Mouse (Mus musculus) layer of hippocampus, postnatal 36 days (tissue): ENCODE results near the gene Tmem132b. TPM values are rescaled to one million over a fixed set of nuclear protein-coding genes. Genes with fewer than 3 reads are reported as not detected.
"Not testable (repeated sequence)": the region's sequence is repeated elsewhere in the genome, so short reads cannot be mapped to it uniquely, and the experiment has no call there.

Experiments used
- DNase-seq, 2 experiments: peaks; one replicate each; pipeline ENCODE4 v3.0.0; 2022
- total RNA-seq, 2 experiments: library from RNA; stranded (reverse); gene quantifications; 2 replicates each; pipeline ENCODE4 v1.2.3; 2021

The Tmem132b gene
- 100 to 1,000 TPM; 114 to 131 TPM for total RNA-seq

GRCm38 (mm10) chr5:125531634-125532033, at the start of gene Tmem132b:
TSS of gene Tmem132b (plus strand) at chr5:125531774.
- peak; percentile 61 for DNase-seq

DNA sequence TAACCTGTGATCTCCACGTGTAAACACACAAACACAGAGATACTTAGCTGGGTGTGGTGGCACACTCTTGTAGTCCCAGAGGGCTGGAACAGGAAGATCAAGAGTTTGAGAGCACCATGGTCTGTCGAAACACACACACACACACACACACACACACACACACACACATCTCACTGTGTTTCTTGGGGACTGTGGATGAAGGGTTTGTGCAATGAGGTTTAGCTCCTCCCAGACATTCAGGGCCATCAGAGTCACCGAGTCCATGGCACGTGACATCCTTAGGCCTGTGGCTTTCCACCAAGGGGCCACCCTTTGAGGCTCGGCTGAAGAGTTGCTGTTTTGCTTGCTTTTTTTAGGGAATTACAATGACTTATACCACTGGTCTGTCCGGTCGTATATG, 49.1 kb upstream of the Tmem132b start:
- no peak for DNase-seq

DNA sequence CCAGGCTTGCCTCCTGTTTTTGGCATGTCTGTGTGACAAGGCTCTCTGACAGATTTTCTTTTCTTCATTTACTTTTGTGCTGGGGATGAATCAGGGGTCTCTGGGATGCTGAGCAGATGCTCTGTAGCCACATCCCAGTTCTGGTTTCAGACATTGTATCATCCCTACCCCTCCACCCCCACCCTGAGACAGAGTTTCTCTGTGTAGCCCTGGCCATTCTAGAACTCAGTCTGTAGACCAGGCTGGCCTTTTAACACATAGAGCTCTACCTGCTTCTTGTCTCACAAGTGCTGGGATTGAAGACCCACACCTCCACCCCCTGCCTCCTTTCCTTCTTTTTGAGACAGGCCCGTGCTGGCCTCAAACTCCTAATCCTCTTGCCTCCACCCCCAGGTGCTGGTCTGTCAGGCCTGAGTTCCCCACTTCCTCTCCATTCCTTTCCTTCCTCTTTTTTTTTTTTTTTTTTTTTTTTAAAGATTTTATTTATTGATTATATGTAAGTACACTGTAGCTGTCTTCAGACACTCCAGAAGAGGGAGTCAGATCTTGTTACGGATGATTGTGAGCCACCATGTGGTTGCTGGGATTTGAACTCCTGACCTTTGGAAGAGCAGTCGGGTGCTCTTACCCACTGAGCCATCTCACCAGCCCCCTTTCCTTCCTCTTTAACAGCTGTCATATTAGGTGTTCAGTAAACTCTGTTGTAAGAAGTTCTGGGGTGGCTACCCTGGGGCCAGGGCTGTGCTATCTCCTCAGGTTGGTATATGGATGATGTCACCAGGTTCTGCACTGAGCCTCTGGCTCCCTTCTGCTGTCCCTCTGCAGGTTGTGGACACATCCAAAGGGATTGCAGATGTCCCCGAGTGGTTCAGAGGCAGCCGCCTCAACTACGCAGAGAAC, 47.6 kb upstream of the Tmem132b start:
- no peak for DNase-seq

GRCm38 (mm10) chr5:125485031-125485778, 46.4 kb upstream of the Tmem132b start:
- DNase-seq: no peak

- no peak for DNase-seq
These were observed 45.5 kb upstream of the Tmem132b start for GRCm38 (mm10) chr5:125486088-125486487.

DNA sequence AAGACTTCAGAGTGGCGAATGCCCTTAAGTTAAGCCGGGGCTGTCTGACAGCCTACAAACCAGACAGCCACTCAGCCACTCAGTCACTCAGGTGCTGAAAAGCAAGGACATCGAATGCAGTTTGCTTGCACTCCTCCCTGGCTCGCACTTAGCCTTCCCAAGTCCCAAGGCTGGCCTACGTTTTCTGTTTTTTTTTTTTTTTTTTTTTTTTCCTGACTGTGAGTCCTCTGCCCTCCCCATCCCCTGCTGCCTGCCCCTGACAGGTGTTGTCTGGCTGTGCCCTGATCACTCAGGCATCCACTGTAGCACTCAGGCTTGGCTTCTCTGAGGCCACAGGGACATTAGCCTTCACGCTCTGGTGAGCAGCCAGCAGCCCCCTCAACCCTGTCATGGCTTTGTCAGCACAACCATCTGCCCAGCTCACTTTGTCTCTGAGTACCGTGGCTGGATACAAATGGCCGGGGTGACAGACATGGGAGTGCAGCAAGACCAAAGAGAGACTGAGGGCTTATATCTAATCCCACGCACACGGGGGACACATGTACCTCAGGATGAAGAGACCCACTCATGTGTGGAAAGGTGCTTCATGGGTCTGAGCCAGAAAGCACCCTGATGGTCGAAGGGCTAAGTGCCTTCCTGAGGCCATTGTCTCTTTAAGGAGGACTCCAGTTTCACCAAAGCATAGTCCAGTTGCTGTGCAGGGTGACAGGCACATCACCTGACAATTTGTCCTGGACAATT, 44.0 kb upstream of the Tmem132b start:
- no peak for DNase-seq

GRCm38 (mm10) chr5:125488116-125488455, 43.5 kb upstream of the Tmem132b start:
- no peak for DNase-seq

DNA sequence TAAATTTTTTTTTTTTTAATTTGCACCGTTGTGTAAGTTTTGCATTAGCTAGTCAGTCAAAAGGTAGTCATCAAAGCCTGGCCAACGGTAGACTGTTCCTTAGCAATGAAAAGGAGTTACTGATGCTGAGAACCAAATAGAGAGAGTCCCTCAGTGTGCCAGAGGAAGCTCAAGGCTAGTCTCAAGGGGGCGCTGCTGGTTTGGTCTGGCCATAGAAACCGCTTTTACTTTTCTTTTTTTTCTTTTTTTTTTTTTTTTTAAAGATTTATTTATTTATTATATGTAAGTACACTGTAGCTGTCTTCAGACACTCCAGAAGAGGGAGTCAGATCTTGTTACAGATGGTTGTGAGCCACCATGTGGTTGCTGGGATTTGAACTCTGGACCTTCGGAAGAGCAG, 42.6 kb upstream of the Tmem132b start:
- DNase-seq: not testable (repeated sequence)

DNA sequence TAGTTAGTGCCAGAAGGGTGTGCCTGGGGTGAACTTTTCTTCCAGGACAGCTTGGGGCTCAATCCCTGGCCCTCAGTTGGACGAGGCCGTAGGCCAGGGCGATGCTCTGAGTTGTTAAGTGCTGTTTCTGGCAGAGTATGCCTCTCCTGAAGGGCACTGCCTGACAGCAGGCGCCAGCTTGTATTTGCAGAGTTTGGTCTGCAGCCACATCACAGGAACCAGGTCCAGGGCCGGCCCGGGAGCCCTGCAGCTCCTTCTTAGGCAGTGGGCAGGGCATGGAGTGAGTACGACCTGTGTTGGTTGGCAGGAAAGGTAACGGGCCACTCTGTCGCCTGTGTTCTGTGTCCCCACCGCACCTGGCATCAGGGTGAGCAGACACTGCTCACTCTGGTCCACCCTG, 40.5 kb upstream of the Tmem132b start:
- no peak for DNase-seq

- peak in 1 of 2 experiments; percentile 38 for DNase-seq
These were observed 39.0 kb upstream of the Tmem132b start for GRCm38 (mm10) chr5:125492379-125493092.

- DNase-seq: no peak
These were observed 38.5 kb upstream of the Tmem132b start for GRCm38 (mm10) chr5:125493093-125493423.

DNA sequence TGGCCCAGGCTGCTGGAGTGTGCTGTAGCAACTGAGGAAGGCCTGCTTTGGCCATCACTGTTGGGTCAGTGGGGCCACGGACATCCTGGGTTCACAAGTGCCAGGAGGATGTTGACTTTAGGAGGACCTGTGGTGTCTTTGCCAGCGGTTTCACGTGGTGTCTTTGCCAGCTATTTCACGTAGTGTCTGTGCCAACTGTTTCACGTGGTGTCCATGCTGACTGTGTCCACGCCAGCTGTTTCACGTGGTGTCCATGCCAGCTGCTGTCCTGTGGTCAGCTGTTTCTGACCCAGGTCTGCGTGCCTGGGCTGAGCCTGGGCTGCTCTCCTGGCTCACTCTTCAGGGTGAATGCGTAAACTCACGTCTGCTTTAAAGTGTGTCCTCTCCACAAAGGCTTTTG, 35.9 kb upstream of the Tmem132b start:
- no peak for DNase-seq

- peak; percentile 68 to 77 for DNase-seq
These were observed 33.6 kb upstream of the Tmem132b start for GRCm38 (mm10) chr5:125497821-125498600.

DNA sequence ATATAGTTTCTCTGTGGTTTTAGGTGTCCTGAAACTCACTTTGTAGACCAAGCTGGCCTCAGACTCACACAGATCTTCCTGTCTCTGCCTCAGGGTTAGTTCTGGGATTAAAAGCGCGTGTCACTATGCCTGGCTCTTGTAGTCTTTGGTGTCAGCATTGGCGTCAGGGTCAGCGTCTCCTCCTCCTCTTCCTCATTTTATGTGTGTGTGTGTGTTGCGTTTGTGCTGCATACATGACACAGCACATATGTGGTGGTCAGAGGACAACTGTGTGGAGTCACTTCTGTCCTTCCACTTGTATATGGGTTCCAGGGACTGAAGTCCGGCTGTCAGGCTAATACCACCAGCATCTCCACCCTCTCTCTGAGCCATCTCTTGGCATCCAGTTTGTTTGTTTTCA, 30.1 kb upstream of the Tmem132b start:
- DNase-seq: no peak

DNA sequence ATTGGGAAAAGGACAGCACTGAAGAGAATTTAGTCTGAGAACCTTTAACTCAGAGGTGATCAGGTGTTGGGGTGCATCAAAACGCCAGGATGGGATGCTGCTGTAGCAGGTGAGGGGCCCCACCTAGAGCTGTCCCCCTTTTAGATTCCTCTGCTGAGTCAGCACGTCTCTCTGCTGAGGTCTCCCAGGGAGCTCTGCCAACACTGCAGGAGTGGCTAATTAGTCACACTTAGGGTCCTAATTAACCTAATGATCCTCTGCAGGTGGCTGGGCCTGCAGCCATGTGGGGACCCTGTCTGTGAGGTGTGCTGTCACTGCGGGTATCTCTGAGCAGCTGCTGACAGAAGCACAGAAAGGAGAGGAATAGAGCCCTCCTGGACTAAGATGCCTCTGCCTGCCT, 29.4 kb upstream of the Tmem132b start:
- DNase-seq: no peak

DNA sequence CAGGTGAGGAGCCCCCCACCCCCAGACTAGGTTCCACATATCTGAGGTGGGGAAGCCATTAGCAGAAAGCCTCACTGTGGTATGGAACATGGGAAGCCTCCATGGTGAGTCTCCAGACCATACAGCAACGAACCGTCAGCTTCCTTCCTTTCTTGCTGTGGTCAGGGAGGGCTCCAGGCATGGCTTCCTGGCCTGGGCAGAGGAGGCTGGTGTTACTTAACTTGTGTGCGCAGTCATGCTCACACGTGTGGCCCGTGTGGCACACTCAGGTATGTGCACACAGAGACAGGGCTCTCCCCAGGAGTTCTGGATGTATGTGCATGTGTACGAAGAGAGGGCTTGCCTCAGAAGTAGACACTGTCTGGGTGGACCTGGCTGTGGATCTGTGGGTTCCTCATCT, 27.9 kb upstream of the Tmem132b start:
- DNase-seq: no peak

GRCm38 (mm10) chr5:125504692-125505091, 26.9 kb upstream of the Tmem132b start:
- no peak for DNase-seq

- peak; percentile 49 to 56 for DNase-seq
These were observed 25.6 kb upstream of the Tmem132b start for GRCm38 (mm10) chr5:125505968-125506367.

GRCm38 (mm10) chr5:125507582-125507981, 24.0 kb upstream of the Tmem132b start:
- DNase-seq: no peak

DNA sequence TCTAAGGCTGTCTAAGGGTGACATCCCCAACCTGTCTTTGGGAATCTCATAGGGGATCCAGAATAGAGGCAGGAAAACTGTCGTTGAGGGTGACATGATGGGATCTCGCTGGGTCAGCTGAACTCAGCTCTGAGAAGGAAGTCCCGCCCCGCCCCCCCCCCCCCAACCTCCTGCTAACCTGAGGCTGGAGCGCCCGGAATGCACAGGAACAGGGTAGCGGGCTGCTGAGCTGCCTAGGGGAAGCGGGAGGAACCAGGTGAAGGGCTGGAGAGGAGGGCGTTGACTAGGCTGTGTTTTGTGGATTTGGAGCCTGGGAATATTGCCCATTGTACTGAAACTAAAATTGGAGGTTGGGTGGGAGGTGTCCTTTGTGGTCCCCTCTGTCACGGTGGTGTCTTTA, 23.6 kb upstream of the Tmem132b start:
- DNase-seq: no peak

DNA sequence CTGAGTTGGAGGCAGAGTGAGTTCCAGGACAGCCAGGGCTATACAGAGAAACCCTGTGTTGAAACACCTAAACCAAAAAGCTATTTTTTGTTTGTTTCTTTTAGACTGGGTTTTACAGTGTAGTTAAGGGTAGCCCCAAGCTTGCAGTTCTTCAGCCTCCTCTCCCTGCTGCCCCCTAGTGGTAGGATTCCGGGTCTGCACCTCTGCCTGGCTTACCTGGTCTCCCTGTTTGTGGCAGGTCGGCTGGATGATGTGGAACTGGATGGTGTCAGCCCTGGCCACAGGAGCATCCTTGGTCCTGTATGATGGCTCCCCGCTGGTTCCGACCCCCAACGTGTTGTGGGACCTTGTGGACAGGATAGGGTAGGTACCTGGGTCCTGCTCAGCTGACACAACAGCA, 22.0 kb upstream of the Tmem132b start:
- no peak for DNase-seq

DNA sequence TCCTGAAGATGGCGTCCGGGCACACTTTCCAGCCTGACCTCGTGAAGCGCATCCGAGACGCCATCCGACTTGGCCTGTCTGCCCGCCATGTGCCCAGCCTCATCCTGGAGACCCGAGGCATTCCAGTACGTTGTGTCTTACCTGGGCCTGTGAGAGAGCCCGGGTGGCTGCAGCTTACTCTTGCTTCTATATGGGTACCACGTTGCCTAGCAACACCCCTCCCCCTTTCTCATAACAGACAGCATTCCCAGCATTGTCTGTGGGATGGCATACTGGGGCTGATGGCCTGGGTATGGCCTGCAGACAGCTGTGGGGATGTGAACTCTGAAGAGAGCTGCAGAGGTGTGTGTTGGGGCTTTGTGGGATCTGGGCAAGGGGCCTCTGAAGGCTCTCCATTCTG, 16.6 kb upstream of the Tmem132b start:
- no peak for DNase-seq
